Mouse (Mus musculus): ENCODE measurements around the gene Olfr1509. TPM values are rescaled to one million over a fixed set of nuclear protein-coding genes. Genes with fewer than 3 reads are reported as not detected.
"Not testable (repeated sequence)": the region's sequence is repeated elsewhere in the genome, so short reads cannot be mapped to it uniquely, and the experiment has no call there.

Gene Olfr1509
- polyA plus RNA-seq (2012; ENCODE audit: insufficient read depth, insufficient read length, missing spikeins): not detected in 2 replicates

- Histone ChIP-seq H3K4me1 (ENCODE audit: control insufficient read depth, insufficient read depth, insufficient read length, low read length) (no peaks in the 10 kb centered on the region), H3K4me3 (ENCODE audit: insufficient read depth, low read depth, low read length) (no peak within 1 kb of the TSS), H3K27ac (replicated peaks; ENCODE audit: low read depth, low read length) (no peak within 1 kb of the TSS)
Observed at GRCm38 (mm10) chr14:52442690-52443089, at the start of gene Olfr1509. TSS of gene Olfr1509 (plus strand) at chr14:52442990.

GRCm38 (mm10) chr14:52397279-52397678, 45.5 kb upstream of the Olfr1509 start, which contains the start of gene Olfr1511:
TSS of gene Olfr1511 (minus strand) at chr14:52397379.
- H3K4me1 ChIP-seq (ENCODE audit: control insufficient read depth, insufficient read depth, insufficient read length, low read length): no peaks in the 10 kb centered on the region

GRCm38 (mm10) chr14:52410142-52410919, 32.5 kb upstream of the Olfr1509 start:
- not testable (repeated sequence) for H3K27ac ChIP-seq (replicated peaks; ENCODE audit: low read depth, low read length); H3K4me3 ChIP-seq (ENCODE audit: insufficient read depth, low read depth, low read length); H3K4me1 ChIP-seq (ENCODE audit: control insufficient read depth, insufficient read depth, insufficient read length, low read length)

More at GRCm38 (mm10) chr14:52397279-52397678, 45.5 kb upstream of the Olfr1509 start, which contains the start of gene Olfr1511:
- no peak within 1 kb of the TSS for H3K4me3 ChIP-seq (ENCODE audit: insufficient read depth, low read depth, low read length)
- H3K27ac ChIP-seq (replicated peaks; ENCODE audit: low read depth, low read length): no peak within 1 kb of the TSS

- Histone ChIP-seq H3K4me1 (ENCODE audit: control insufficient read depth, insufficient read depth, insufficient read length, low read length) (no peaks in the 10 kb centered on the region), H3K4me3 (ENCODE audit: insufficient read depth, low read depth, low read length) (no peak within 1 kb of the TSS), H3K27ac (replicated peaks; ENCODE audit: low read depth, low read length) (no peak within 1 kb of the TSS)
Observed at GRCm38 (mm10) chr14:52414273-52414672, 28.5 kb upstream of the Olfr1509 start, which contains the start of gene Olfr1510. TSS of gene Olfr1510 (minus strand) at chr14:52414373.

GRCm38 (mm10) chr14:52427686-52428085, 15.1 kb upstream of the Olfr1509 start:
- no peak overlapping the region for H3K4me3 ChIP-seq (ENCODE audit: insufficient read depth, low read depth, low read length)
- H3K27ac ChIP-seq (replicated peaks; ENCODE audit: low read depth, low read length): no peak overlapping the region
- no peaks in the 10 kb centered on the region for H3K4me1 ChIP-seq (ENCODE audit: control insufficient read depth, insufficient read depth, insufficient read length, low read length)

- Histone ChIP-seq H3K4me3 (ENCODE audit: insufficient read depth, low read depth, low read length) (no peak overlapping the region), H3K4me1 (ENCODE audit: control insufficient read depth, insufficient read depth, insufficient read length, low read length) (no peaks in the 10 kb centered on the region), H3K27ac (replicated peaks; ENCODE audit: low read depth, low read length) (no peak overlapping the region)
Observed at GRCm38 (mm10) chr14:52451138-52451537, 8.3 kb downstream of the Olfr1509 start.

- Histone ChIP-seq H3K4me1 (ENCODE audit: control insufficient read depth, insufficient read depth, insufficient read length, low read length) (no peaks in the 10 kb centered on the region), H3K27ac (replicated peaks; ENCODE audit: low read depth, low read length) (no peak overlapping the region), H3K4me3 (ENCODE audit: insufficient read depth, low read depth, low read length) (no peak overlapping the region)
Observed at GRCm38 (mm10) chr14:52461928-52462327, 19.1 kb downstream of the Olfr1509 start.

- Histone ChIP-seq H3K27ac (replicated peaks; ENCODE audit: low read depth, low read length) (no peak overlapping the region), H3K4me1 (ENCODE audit: control insufficient read depth, insufficient read depth, insufficient read length, low read length) (no peaks in the 10 kb centered on the region), H3K4me3 (ENCODE audit: insufficient read depth, low read depth, low read length) (no peak overlapping the region)
Observed at GRCm38 (mm10) chr14:52465738-52466137, 22.9 kb downstream of the Olfr1509 start.

GRCm38 (mm10) chr14:52467395-52467794, 24.6 kb downstream of the Olfr1509 start, which contains the start of gene Olfr1508:
TSS of gene Olfr1508 (minus strand) at chr14:52467495.
- no peak within 1 kb of the TSS for H3K4me3 ChIP-seq (ENCODE audit: insufficient read depth, low read depth, low read length)
- H3K4me1 ChIP-seq (ENCODE audit: control insufficient read depth, insufficient read depth, insufficient read length, low read length): no peaks in the 10 kb centered on the region
- H3K27ac ChIP-seq (replicated peaks; ENCODE audit: low read depth, low read length): no peak within 1 kb of the TSS

GRCm38 (mm10) chr14:52495516-52495915, 52.7 kb downstream of the Olfr1509 start, which contains the start of gene Olfr1507:
TSS of gene Olfr1507 (minus strand) at chr14:52495749.
- Histone ChIP-seq H3K27ac (replicated peaks; ENCODE audit: low read depth, low read length) (no peak within 1 kb of the TSS), H3K4me3 (ENCODE audit: insufficient read depth, low read depth, low read length) (no peak within 1 kb of the TSS), H3K4me1 (ENCODE audit: control insufficient read depth, insufficient read depth, insufficient read length, low read length) (no peaks in the 10 kb centered on the region)

Other genes starting within 250 kb of the Olfr1509 start
- gene Supt16, start 245.6 kb upstream of the Olfr1509 start, polyA plus RNA-seq (2012; ENCODE audit: insufficient read depth, insufficient read length, missing spikeins): 16.9 and 18.7 TPM in 2 replicates
- 25.0 and 31.7 TPM in 2 replicates for gene Chd8, start 185.2 kb upstream of the Olfr1509 start, polyA plus RNA-seq (2012; ENCODE audit: insufficient read depth, insufficient read length, missing spikeins)
- 10.3 and 13.9 TPM in 2 replicates for gene Tox4, start 163.8 kb upstream of the Olfr1509 start, polyA plus RNA-seq (2012; ENCODE audit: insufficient read depth, insufficient read length, missing spikeins)
- gene Rab2b, start 163.4 kb upstream of the Olfr1509 start, polyA plus RNA-seq (2012; ENCODE audit: insufficient read depth, insufficient read length, missing spikeins): 12.4 and 21.4 TPM in 2 replicates
- gene Mettl3, start 137.9 kb upstream of the Olfr1509 start, polyA plus RNA-seq (2012; ENCODE audit: insufficient read depth, insufficient read length, missing spikeins): 10.4 and 17.8 TPM in 2 replicates
- gene Sall2, start 114.2 kb upstream of the Olfr1509 start, polyA plus RNA-seq (2012; ENCODE audit: insufficient read depth, insufficient read length, missing spikeins): 0.52 and 0.92 TPM in 2 replicates
- not detected in 2 replicates for gene Olfr1513, start 86.6 kb upstream of the Olfr1509 start, polyA plus RNA-seq (2012; ENCODE audit: insufficient read depth, insufficient read length, missing spikeins)
- not detected in 2 replicates for gene Olfr1512, start 63.8 kb upstream of the Olfr1509 start, polyA plus RNA-seq (2012; ENCODE audit: insufficient read depth, insufficient read length, missing spikeins)
- gene Olfr1511, start 45.6 kb upstream of the Olfr1509 start, polyA plus RNA-seq (2012; ENCODE audit: insufficient read depth, insufficient read length, missing spikeins): not detected in 2 replicates
- not detected in 2 replicates for gene Olfr1510, start 28.6 kb upstream of the Olfr1509 start, polyA plus RNA-seq (2012; ENCODE audit: insufficient read depth, insufficient read length, missing spikeins)
- not detected in 2 replicates for gene Olfr1508, start 24.5 kb downstream of the Olfr1509 start, polyA plus RNA-seq (2012; ENCODE audit: insufficient read depth, insufficient read length, missing spikeins)
- not detected in 2 replicates for gene Olfr1507, start 52.8 kb downstream of the Olfr1509 start, polyA plus RNA-seq (2012; ENCODE audit: insufficient read depth, insufficient read length, missing spikeins)